Mouse (Mus musculus) spleen, postnatal 4 days (tissue): ENCODE measurements around the gene Rcvrn.

ENCODE experiments used
- DNase-seq, 2 experiments: peaks; one replicate each; pipeline ENCODE4 v3.0.0; 2022; ENCODE audit warnings: low spot score in 2 of 2

Rcvrn gene

DNA sequence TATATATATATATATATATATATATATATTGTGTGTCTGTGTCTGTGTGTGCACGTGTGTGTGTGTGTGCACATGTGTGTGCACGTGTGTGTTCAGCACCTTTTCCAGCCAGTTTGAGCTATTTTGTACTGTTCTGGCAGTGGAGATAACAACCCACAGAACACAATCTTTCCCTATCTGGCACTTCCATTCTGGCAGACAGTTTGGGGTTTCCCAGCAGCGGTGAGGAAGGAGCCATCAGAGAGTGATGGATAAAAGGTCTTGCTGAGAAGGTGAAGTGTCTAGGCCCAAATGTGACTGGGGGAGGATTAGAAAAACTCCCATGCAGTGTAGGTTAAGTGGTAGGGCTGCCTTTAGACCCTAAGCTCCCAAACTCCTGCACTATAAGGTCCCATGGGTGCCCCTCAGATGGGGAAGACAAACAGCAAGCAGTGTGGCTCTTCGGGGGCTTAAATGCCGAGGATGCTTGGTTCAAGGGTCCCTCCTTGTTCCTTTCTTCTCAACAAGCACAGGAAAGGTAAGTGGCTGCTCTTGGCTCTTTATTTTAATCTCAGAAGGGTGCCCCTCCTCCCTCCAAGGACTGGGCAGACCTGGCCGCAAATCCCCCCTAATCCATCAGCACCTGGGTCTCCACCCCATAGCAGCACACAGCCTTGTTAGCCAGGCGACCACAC, at the start of gene Rcvrn:
Gene Rcvrn, plus strand, starts transcription at position 624 of the 674 bp plus-strand sequence.
- no peak for DNase-seq

DNA sequence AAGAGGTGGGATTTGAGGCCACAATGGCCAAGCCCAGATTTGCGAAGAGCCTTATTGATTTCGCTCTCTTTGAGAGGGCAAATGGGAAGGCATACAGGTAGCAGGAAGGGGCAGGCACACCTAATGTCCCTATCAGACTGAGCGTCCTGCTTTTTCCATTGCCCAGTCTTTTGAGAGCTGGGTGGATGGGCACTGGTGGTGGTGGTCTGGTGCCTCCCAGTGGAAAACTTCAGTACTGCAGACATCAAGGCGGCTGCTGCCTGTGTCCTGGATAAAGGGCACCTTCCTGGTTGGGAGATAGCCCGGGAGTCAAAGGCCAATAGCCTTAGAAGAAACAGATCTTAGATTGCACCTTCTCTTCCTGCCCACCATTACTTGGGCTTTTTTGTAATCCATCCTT, 47.4 kb upstream of the Rcvrn start:
- DNase-seq: peak; percentile 50 to 82

DNA sequence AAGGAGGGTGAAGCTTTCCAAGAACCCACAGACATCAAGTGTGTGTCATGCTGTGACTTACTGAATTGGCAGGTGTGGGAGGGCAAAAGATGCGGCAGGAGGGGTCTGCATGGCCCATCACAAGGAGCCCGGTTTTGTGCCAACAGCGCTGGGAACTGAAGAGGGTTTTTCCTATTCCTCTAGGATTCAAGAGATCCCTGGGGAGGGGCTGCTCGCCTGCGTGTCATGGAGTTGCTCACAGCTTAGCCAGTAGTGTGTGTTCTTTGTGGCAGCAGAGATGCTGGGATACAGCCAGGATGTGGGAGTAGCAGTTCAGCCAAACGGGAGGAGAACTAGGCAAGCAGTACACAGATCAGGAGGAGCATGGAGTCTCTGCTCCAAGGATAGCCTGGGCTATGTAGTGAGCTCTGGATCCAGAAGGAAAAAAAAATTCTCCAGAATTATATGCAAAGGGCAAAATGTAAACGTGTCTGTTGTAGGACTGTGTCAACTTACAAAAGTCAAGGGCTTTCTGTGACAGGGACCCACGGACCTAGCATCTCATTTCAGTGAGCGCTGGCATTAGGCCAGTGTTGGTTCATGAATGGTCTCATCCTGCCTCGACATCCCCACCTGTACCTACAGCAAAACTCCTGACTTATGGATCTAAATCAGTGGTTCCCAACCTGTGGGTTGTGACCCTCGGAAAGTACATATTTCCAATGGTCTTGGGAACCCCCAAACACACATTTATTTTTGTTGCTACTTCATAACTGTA, 46.3 kb upstream of the Rcvrn start:
- DNase-seq: no peak

DNA sequence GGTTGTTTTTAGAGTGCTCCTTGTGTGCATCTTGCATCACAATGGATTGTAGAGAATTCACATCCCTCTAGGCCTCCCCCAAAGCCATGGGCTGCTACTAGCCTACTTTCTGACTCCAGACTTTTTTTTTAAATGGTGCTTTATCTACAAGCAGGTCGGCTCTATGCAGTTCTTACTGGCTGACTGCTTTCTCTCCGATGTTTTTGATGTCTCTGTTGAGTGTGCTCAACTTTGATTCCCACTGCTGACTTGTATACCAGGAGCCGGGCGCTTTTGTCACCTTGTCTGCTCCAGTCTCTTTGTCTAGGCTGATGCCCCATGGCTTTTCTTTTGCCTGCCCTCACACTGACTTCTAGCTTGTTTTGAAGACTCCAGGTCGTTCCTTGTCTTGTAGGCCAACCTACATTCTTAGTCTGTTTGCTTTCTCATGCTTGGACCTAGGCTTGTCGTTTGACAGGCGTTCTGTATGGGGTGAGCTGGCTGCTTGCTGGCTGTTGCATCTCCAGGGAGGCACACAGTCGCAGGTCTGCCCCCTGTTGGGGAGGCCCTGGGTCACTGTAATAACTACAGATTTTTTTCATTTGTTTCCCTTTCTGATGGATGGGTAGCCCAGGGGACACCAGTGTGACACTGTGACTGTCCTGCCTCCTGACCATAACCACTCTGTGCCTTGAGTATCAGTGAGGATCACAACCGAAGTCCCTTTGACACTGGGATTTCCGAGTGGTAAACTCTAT, 45.0 kb upstream of the Rcvrn start:
- no peak for DNase-seq

DNA sequence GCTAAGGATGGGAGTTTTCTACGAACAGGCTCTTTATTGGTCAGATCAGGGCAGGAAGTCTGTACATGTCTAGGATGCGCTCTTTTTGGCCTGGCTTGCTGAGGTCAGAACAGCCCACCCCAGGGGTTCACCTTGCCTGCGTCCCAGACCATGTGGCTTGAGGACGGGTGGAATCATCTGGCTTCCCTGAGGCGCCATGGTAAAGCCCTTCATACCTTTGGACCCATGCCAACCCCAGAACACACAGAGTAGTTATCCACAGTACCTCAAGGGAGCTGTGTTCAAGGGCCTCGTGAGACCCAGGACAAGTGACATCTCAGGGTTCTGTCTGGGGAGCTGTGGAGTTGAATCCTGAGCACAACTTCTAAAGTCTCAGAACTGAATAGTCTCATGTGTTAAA, 43.4 kb upstream of the Rcvrn start:
- no peak for DNase-seq

DNA sequence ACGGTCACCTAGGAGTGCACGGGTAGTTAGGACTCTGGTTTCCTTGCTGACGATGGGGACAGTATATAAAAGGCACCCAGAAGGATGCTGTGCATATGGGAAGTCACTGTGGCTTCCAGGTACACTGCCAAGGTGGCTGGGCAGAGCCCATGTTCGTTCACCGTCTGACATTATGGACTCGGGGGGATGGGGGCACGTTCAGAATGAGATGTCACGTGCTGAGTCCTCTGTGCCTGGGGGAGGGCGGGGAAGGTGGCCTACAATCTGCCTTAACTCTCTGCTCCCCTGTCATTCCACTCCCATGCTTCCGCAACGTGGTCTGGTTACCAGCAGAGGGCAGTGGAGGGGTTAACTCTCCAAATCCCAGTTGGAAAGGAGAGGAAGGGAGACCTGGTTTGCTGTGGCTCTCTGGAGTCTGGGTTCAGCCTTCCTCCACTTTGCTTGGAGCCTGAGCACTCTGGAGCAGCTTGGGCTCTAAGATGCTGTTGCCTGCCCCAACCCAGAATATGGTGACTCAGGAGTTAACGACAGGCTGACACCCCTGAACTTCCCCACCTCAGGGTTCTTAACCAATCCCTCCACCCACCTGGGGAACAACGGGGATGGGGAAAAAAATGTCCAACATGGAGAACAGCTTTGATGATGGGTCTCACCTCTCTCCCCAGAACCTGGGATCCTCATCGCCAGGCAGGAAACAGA, 42.8 kb upstream of the Rcvrn start:
- DNase-seq: no peak

DNA sequence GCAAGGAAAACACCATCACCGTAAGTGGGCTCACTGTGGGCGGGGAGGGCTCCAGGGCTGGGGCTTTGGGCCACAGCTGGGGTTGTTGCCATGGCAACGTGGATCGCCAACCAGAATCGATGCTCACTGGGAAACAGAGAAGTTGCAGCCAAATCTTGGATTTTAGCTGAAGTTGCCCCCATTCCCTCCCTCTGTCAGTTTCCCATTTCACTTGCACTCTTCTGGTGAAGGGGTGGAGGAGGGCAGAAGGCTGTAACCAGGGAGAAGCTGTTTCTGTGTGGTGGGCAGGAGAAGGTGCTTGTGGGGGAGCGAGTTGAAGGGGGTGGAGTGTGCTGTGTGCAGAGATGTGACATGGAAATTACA, 42.3 kb upstream of the Rcvrn start:
- DNase-seq: no peak

DNA sequence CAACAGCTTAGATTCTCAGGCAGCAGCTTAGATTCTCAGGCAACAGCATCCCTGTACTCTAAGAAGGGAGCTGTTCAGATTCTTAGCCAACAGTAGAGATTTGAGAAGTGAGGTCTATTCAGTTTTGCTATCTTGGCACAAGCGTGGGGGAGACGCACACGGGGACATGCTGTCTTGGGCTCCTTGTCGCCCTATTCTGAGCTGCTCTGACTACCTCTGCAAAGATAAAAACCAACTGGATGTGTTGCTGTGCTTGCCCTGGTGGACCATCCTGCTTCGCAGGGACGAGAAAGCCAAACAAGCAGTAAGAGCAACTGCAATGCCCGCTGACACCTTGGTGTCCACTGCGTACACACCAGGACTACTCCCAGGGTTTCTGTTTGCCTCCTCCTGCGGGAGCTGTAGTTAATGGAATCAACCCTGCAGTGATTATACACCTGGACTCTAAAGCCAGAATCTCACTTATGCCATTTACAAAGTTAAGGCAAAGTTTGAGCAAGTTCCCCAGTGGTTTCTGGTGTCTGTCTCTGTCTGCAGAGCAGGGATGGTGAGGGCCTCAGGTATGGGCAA, 41.5 kb upstream of the Rcvrn start:
- DNase-seq: no peak

DNA sequence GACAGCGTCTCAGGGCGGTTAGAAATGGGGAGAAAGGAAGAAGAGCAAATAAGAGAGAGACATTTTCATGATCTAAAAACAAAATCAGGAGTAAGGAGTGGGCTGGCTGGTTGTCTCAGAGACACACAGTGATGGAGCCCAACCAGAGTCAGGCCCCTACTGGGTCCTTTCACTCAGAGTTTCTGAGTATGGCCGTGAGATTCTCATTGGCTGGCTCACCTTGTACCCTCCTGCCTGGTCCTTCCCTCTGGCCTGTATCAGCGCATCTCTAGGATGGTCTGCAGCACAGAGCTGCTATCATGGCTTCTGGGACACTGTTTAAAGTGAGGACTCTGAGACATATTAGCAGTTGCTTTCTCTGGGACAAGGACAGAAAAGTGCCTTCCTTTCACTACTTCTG, 40.6 kb upstream of the Rcvrn start:
- no peak for DNase-seq

DNA sequence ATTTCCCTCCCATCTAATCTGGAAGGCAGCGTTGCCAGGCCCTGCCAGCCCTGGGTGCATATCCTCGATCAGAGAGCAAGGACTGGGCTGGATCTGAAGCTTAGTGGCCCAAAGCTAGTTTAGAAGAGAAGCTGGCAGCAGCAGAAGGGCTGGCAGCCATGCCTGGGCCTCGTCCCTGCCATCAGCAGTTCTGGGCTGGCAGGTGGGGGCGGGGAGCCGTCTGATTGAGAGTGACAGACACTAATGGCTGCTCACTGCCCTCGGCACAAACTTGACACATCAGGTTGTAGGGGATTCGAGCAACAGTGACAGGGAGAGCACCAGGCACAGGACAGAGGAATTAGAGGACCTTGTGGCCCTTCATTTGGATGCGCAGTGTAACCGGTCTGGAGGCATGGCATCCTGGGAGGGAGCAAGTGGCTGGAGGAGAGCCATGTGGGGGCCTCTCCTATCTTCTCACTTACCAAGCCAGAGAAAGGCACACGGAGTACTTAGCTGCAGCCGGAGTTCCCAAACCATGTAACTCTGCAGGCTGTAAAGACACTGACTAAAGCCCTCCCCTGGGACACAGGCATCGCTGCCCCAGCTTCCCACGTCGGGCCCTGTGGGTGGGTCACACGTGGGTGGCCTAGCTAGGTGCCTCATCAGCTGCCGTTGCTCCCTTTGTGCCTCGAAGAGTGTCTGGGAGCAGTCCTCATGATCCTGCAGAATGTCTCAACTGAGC, 39.7 kb upstream of the Rcvrn start:
- DNase-seq: no peak

DNA sequence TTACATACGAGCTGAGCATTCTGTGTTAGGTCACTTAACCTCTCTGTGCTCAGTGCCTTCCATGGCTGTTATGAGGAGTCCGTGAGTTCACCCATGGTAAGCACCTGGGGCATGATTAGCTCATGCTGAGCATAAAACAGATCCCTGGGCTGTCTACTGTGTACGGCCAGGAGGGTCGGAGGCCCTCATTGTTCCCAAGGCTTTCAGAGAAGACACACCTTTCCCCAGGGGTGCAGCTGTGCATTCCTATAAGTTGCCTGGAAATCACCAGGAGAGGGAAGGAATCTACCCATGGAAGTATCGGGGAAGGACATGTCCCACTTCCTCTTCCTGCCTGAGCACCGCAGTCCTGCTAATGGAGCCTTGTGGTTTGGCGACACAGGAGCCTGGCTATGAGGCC, 38.8 kb upstream of the Rcvrn start:
- DNase-seq: no peak

DNA sequence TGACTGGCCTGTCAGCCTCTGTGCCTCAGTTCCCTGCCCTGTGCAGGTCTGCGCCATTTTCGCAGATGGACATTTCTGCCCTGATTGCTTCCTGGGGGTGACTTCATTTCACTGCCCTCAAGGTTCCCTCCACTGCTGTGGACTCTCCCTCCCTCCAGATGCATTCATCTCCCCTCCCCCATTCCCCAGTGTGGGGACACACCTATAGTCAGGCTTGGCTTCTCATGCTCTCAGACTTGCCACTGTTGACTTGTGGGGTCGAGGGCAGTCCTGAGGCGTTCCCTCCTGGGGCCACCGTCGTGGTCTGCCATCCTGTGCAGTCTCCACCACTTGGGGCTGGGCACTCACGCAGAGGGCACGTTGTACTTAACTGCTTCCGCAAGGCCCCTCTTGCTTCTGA, 38.3 kb upstream of the Rcvrn start:
- no peak for DNase-seq

DNA sequence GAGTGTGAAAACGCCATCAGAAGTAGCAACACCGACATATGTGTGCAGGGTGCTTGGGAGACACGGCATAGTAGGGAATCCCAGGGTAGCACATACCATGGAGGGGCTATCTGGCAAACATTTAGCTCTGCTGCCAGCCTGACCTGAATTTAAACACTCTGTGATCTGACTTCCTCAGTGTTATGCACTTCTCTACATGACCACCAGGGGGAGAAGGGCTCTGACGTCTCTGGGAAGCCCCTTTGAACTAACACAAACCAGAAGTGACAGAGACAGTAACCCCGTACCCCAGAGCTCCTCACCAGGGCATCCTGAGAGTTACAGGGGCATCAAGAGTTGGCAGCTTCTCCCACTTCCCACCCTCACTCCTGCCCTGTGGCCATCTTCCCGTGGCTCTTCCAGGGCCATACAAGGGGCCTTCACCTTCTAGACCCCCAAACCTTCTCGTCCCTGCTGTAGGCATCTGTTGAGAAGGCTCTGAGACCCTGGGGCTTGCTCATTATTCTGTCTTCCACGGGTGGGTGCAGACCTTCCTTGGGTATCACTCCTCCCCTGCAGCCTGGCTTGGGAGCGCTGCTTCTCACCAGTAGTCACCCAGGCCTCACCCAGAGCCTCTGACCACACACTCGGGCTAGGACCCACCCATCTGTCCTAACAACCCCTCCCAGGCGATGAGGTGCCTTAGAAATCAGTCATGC, 37.3 kb upstream of the Rcvrn start:
- DNase-seq: peak; percentile 32 to 68

DNA sequence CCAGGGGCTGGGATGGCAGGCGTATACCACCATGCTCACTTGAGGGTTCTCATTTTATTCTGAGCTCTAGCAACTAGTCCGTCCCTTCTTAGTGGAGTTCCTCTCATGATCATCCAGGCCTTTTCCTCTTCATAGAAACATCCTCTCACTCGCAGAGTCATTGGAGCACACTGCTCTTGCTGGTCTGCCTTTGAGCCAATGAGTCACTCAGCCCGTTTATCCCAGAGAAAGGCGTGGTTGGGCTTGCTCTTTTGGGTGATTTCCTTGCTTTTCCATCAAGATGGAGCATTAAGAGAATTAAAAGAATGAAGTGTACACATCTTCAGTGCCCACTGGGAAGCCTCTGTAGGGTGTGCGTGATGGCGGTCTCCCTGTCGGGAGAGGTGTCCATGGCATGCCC, 33.7 kb upstream of the Rcvrn start:
- no peak for DNase-seq

DNA sequence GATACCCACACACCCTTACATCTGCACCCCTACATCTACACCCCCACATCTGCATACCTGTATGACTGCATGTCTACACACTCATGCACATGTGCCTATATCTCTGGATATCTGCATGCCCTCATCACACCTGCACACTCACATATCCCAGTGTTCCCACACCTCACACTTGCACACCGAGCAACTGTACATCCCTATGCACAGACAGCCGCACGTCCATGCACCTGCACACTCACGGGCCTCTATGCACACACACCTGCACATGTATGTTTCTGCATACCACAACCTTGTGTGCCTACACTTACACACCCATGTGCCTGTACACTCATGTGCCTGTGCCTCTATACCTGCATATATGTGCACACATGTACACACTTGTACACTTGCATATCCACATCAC, 31.7 kb upstream of the Rcvrn start:
- DNase-seq: no peak

DNA sequence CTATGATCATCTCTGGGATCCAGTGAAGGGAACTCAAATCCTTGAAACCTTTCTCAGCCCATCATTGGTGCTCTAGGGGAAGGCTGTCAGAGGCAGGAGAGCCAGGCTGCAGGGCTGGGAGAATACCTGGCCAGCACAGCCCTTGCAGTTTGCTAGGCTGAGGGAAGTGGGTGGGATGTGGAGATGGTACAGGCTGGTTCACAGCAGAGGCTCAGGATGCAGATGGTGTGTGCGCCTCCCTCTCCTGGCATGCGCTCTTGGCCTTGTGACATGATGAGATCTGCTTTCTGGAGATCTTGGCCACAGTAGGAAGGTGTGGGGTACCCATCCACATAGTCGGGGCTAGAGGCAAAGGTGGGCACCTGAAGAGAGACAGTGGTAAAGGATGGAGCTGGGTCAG, 30.9 kb upstream of the Rcvrn start:
- no peak for DNase-seq

DNA sequence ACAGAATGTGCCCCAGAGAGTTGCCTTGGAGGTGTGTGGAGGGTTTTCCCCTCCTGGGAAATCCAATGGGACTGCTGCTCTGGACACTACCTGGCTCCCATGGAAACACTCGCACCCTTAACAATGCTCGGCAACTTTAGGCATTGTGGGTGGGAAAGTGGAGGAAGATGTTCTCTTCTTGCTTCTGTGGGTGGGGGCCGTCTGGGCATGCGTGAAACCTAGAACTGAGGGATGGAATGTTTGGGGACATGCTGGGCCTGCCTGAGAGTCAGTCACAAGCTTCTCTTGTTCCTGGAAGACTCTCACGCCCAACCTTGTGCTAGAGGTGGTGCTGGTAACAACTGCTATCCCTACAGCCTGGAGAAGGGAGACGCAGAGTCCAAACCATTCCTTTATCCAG, 30.2 kb upstream of the Rcvrn start:
- no peak for DNase-seq

DNA sequence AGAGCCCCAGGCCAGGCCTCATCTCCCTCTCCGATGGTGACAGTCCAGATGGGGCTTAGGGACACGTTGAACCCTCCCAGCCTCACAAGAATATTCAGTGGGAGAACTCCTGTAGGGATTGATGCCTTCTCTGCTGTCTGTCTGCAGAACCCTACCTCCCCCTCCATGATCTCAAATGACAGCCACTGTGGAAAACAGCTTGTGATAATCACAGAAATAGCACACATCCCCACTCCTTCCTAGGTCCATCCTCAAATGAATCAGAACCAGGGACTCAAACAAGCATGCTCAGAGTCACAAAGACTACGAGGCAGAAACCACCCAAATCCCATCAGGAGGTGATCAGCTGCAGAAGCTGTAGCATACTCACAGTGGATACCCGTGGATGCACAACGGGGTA, 29.0 kb upstream of the Rcvrn start:
- DNase-seq: no peak

DNA sequence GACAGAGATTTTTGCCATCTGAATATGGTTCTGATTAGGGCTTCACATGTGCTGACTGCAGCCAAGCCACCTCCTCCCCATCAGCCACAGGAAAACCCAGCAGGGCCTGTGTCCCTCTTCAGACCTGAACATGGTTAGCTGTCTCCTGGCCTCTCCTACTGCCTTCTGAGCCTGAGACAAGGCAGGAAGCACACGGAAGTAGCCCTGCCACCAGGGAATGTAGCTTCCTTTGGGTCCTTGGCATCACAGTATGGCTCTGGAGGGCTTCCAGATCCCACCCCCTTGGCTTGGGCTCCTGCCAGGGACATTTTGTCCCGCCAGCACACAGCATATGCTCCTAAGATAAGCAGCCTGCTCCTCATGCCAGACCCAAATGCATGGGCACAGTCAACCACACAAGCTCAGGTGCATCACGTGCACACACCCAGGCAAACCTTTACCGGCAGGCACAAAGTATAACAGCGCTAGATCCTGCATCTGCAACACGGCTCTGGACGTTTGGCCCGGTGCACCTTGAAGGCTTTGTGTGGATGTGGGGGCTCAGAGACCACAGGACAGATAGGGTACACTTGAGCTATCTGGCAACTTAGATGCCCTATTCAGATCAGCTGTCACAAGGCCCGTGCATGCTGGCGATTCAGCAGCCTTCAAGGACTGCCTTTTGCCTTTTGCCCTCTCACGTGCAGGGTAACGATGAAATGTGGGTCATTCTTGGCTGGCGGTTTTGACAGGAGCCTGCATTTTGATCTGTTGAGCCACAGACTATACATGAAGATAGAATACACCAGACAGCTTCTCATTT, 27.4 kb upstream of the Rcvrn start:
- no peak for DNase-seq

DNA sequence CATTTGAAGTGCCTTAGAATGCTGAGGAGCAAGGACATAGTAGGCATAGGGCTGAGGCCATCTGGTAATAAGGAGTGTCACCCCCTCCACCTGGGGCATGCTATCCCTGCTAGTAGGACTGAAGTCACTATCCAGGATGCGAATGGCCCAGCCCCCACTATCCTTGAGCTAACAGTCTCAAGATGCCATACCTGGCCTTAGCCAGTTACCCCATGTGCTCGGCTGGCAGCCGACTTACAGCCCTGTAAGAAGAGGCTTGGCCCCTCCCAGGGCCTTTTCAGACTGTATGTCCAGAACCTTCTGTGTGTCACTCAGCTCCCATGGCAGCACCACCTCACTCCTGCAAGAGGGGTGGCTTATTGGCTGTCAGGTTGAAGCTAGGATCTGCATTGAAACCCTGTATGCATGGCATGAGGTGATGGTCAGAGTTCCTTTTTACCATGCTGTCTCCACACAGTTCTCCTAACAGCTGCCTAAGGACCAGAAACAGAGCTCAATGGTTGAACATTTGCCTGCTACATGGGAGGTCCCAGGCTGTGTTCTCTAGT, 26.6 kb upstream of the Rcvrn start:
- no peak for DNase-seq
